Mouse (Mus musculus): ENCODE measurements around the gene Dnajc5g. TPM values are rescaled to one million over a fixed set of nuclear protein-coding genes. Genes with fewer than 3 reads are reported as not detected.

The Dnajc5g gene
- polyA plus RNA-seq, 1 experiment from 2014 or later, result not detected

- Histone ChIP-seq H3K27ac (ENCODE audit: low read length) (no peak overlapping the region), H3K36me3 (ENCODE audit: insufficient read depth, low read length) (peaks cover 8% of the 10 kb centered on the region; the same call in 1 of the 2 replicates), H3K4me3 (ENCODE audit: low read length) (peak overlapping the region; percentile 32), H3K9me3 (ENCODE audit: low read length) (no peaks in the 10 kb centered on the region), H3K27me3 (ENCODE audit: insufficient read depth, low read length) (peaks cover 61% of the 10 kb centered on the region), H3K9ac (replicated peaks; ENCODE audit: low read length) (no peak overlapping the region), H3K4me2 (replicated peaks; ENCODE audit: low read depth, low read length) (peak overlapping the region; percentile 52), H3K4me1 (ENCODE audit: insufficient read depth, low read length) (peaks cover 15% of the 10 kb centered on the region)
- 1% methylated on average over 13 of the region's 13 CpGs for WGBS
- no peak for ATAC-seq (ENCODE audit: low FRiP score, low TSS enrichment)
These were observed 31.6 kb downstream of the Dnajc5g start for GRCm38 (mm10) chr5:31137658-31138057.

GRCm38 (mm10) chr5:31138241-31138967 is 32.3 kb downstream of the Dnajc5g start, which contains the start of gene Ucn:
Gene Ucn (minus strand): TSS chr5:31138829.
- peak; percentile 27 for ATAC-seq (ENCODE audit: low FRiP score, low TSS enrichment)

GRCm38 (mm10) chr5:31138968-31139425 is 32.9 kb downstream of the Dnajc5g start:
- H3K4me3 ChIP-seq (ENCODE audit: low read length), result no peak overlapping the region
- H3K27me3 ChIP-seq (ENCODE audit: insufficient read depth, low read length), result peaks cover 56% of the 10 kb centered on the region
- ATAC-seq (ENCODE audit: low FRiP score, low TSS enrichment), result no peak

More at GRCm38 (mm10) chr5:31138241-31138967, 32.3 kb downstream of the Dnajc5g start, which contains the start of gene Ucn:
- WGBS, result under 1% methylated on average over 52 of the region's 52 CpGs
- H3K4me3 ChIP-seq (ENCODE audit: low read length), result peak within 1 kb of the TSS; percentile 32
- H3K4me2 ChIP-seq (replicated peaks; ENCODE audit: low read depth, low read length), result peak within 1 kb of the TSS; percentile 52
- H3K27me3 ChIP-seq (ENCODE audit: insufficient read depth, low read length), result peaks cover 58% of the 10 kb centered on the region
- H3K9ac ChIP-seq (replicated peaks; ENCODE audit: low read length), result 0 out of 2 replicates have a peak within 1 kb of the TSS, but pooled peaks have one; percentile 4
- peaks cover 15% of the 10 kb centered on the region for H3K4me1 ChIP-seq (ENCODE audit: insufficient read depth, low read length)
- no peaks in the 10 kb centered on the region for H3K9me3 ChIP-seq (ENCODE audit: low read length)
- no peak within 1 kb of the TSS for H3K27ac ChIP-seq (ENCODE audit: low read length)
- peaks cover 11% of the 10 kb centered on the region for H3K36me3 ChIP-seq (ENCODE audit: insufficient read depth, low read length)

GRCm38 (mm10) chr5:31149781-31150180 is 43.7 kb downstream of the Dnajc5g start:
- no peak for ATAC-seq (ENCODE audit: low FRiP score, low TSS enrichment)
- Histone ChIP-seq H3K9me3 (ENCODE audit: low read length) (no peaks in the 10 kb centered on the region), H3K9ac (replicated peaks; ENCODE audit: low read length) (no peak overlapping the region), H3K4me1 (ENCODE audit: insufficient read depth, low read length) (peaks cover 11% of the 10 kb centered on the region), H3K36me3 (ENCODE audit: insufficient read depth, low read length) (peaks cover 5% of the 10 kb centered on the region), H3K27ac (ENCODE audit: low read length) (no peak overlapping the region), H3K4me2 (replicated peaks; ENCODE audit: low read depth, low read length) (no peak overlapping the region), H3K4me3 (ENCODE audit: low read length) (no peak overlapping the region), H3K27me3 (ENCODE audit: insufficient read depth, low read length) (no peaks in the 10 kb centered on the region)
- 93% methylated on average over 4 of the region's 4 CpGs for WGBS

More at GRCm38 (mm10) chr5:31138968-31139425, 32.9 kb downstream of the Dnajc5g start:
- Histone ChIP-seq H3K4me2 (replicated peaks; ENCODE audit: low read depth, low read length) (peak overlapping the region; percentile 52; the same call in 1 of the 2 replicates), H3K36me3 (ENCODE audit: insufficient read depth, low read length) (peaks cover 12% of the 10 kb centered on the region), H3K9me3 (ENCODE audit: low read length) (no peaks in the 10 kb centered on the region), H3K27ac (ENCODE audit: low read length) (no peak overlapping the region), H3K9ac (replicated peaks; ENCODE audit: low read length) (no peak overlapping the region), H3K4me1 (ENCODE audit: insufficient read depth, low read length) (peaks cover 15% of the 10 kb centered on the region)
- 5% methylated on average over 9 of the region's 9 CpGs for WGBS

GRCm38 (mm10) chr5:31151746-31152145 is 45.7 kb downstream of the Dnajc5g start:
- Histone ChIP-seq H3K27ac (ENCODE audit: low read length) (no peak overlapping the region), H3K27me3 (ENCODE audit: insufficient read depth, low read length) (no peaks in the 10 kb centered on the region), H3K4me2 (replicated peaks; ENCODE audit: low read depth, low read length) (no peak overlapping the region), H3K4me1 (ENCODE audit: insufficient read depth, low read length) (peaks cover 13% of the 10 kb centered on the region), H3K4me3 (ENCODE audit: low read length) (no peak overlapping the region), H3K36me3 (ENCODE audit: insufficient read depth, low read length) (peaks cover under 1% of the 10 kb centered on the region), H3K9me3 (ENCODE audit: low read length) (no peaks in the 10 kb centered on the region), H3K9ac (replicated peaks; ENCODE audit: low read length) (no peak overlapping the region)
- WGBS, result 93% methylated on average over 3 of the region's 3 CpGs
- ATAC-seq (ENCODE audit: low FRiP score, low TSS enrichment), result no peak

- Histone ChIP-seq H3K9ac (replicated peaks; ENCODE audit: low read length) (peak overlapping the region; percentile 75), H3K27me3 (ENCODE audit: insufficient read depth, low read length) (no peaks in the 10 kb centered on the region), H3K9me3 (ENCODE audit: low read length) (no peaks in the 10 kb centered on the region), H3K27ac (ENCODE audit: low read length) (peak overlapping the region; percentile 11; the same call in 1 of the 2 replicates), H3K4me3 (ENCODE audit: low read length) (peak overlapping the region; percentile 68), H3K4me1 (ENCODE audit: insufficient read depth, low read length) (peaks cover 13% of the 10 kb centered on the region), H3K4me2 (replicated peaks; ENCODE audit: low read depth, low read length) (peak overlapping the region; percentile 93), H3K36me3 (ENCODE audit: insufficient read depth, low read length) (peaks cover 18% of the 10 kb centered on the region)
- WGBS, result 17% methylated on average over 6 of the region's 6 CpGs
- ATAC-seq (ENCODE audit: low FRiP score, low TSS enrichment), result peak; percentile 25; the same call in 1 of the 2 replicates
These were observed 47.5 kb downstream of the Dnajc5g start for GRCm38 (mm10) chr5:31153516-31154151.

- Histone ChIP-seq H3K27ac (ENCODE audit: low read length) (peak within 1 kb of the TSS; percentile 61), H3K9me3 (ENCODE audit: low read length) (no peaks in the 10 kb centered on the region), H3K27me3 (ENCODE audit: insufficient read depth, low read length) (no peaks in the 10 kb centered on the region), H3K4me2 (replicated peaks; ENCODE audit: low read depth, low read length) (peak within 1 kb of the TSS; percentile 93), H3K4me1 (ENCODE audit: insufficient read depth, low read length) (peaks cover 13% of the 10 kb centered on the region), H3K4me3 (ENCODE audit: low read length) (peak within 1 kb of the TSS; percentile 68), H3K36me3 (ENCODE audit: insufficient read depth, low read length) (peaks cover 24% of the 10 kb centered on the region), H3K9ac (replicated peaks; ENCODE audit: low read length) (peak within 1 kb of the TSS; percentile 75)
- peak; percentile 96 for ATAC-seq (ENCODE audit: low FRiP score, low TSS enrichment)
- WGBS, result under 1% methylated on average over 19 of the region's 19 CpGs
These were observed 48.1 kb downstream of the Dnajc5g start, which contains the start of gene Mpv17 for GRCm38 (mm10) chr5:31154152-31154553. Gene Mpv17 (minus strand): TSS chr5:31154251.

Other genes with a start within 250 kb of the Dnajc5g start
- 96.8 and 98.3 TPM in 2 replicates for gene Tmem214, start 238.3 kb upstream of the Dnajc5g start, polyA plus RNA-seq (2015; fragmentation: Nextera tagmentation; extraction: Ambion mirVana)
- gene Agbl5, start 217.6 kb upstream of the Dnajc5g start, polyA plus RNA-seq (2015; fragmentation: Nextera tagmentation; extraction: Ambion mirVana), result 23.9 and 27.1 TPM in 2 replicates
- 457 and 467 TPM in 2 replicates for gene Ost4, start 198.5 kb upstream of the Dnajc5g start, polyA plus RNA-seq (2015; fragmentation: Nextera tagmentation; extraction: Ambion mirVana)
- gene Emilin1, start 192.9 kb upstream of the Dnajc5g start, polyA plus RNA-seq (2015; fragmentation: Nextera tagmentation; extraction: Ambion mirVana), result 335 and 366 TPM in 2 replicates
- gene Khk, start 184.9 kb upstream of the Dnajc5g start, polyA plus RNA-seq (2015; fragmentation: Nextera tagmentation; extraction: Ambion mirVana), result 38.8 and 41.4 TPM in 2 replicates
- 17.9 and 20.3 TPM in 2 replicates for gene Cgref1, start 160.7 kb upstream of the Dnajc5g start, polyA plus RNA-seq (2015; fragmentation: Nextera tagmentation; extraction: Ambion mirVana)
- 172 TPM in 2 replicates for gene Preb, start 145.9 kb upstream of the Dnajc5g start, polyA plus RNA-seq (2015; fragmentation: Nextera tagmentation; extraction: Ambion mirVana)
- 1.9 and 2.2 TPM in 2 replicates for gene Tcf23, start 137.6 kb upstream of the Dnajc5g start, polyA plus RNA-seq (2015; fragmentation: Nextera tagmentation; extraction: Ambion mirVana)
- 158 and 163 TPM in 2 replicates for gene Atraid, start 58.0 kb upstream of the Dnajc5g start, polyA plus RNA-seq (2015; fragmentation: Nextera tagmentation; extraction: Ambion mirVana)
- 14.6 and 14.7 TPM in 2 replicates for gene Slc5a6, start 57.4 kb upstream of the Dnajc5g start, polyA plus RNA-seq (2015; fragmentation: Nextera tagmentation; extraction: Ambion mirVana)
- gene Cad, start 51.5 kb upstream of the Dnajc5g start, polyA plus RNA-seq (2015; fragmentation: Nextera tagmentation; extraction: Ambion mirVana), result 36.0 and 38.7 TPM in 2 replicates
- gene Slc30a3, start 2.0 kb downstream of the Dnajc5g start, polyA plus RNA-seq (2015; fragmentation: Nextera tagmentation; extraction: Ambion mirVana), result 3.4 and 4.5 TPM in 2 replicates
- gene Trim54, start 10.4 kb downstream of the Dnajc5g start, polyA plus RNA-seq (2015; fragmentation: Nextera tagmentation; extraction: Ambion mirVana), result 0.19 and 0.28 TPM in 2 replicates
- gene Ucn, start 32.5 kb downstream of the Dnajc5g start, polyA plus RNA-seq (2015; fragmentation: Nextera tagmentation; extraction: Ambion mirVana), result not detected in 2 replicates
- gene Mpv17, start 48.0 kb downstream of the Dnajc5g start, polyA plus RNA-seq (2015; fragmentation: Nextera tagmentation; extraction: Ambion mirVana), result 79.0 and 79.3 TPM in 2 replicates
- 1.9 and 2.1 TPM in 2 replicates for gene Gm29609, start 73.6 kb downstream of the Dnajc5g start, polyA plus RNA-seq (2015; fragmentation: Nextera tagmentation; extraction: Ambion mirVana)
- 82.8 and 99.0 TPM in 2 replicates for gene Gtf3c2, start 73.9 kb downstream of the Dnajc5g start, polyA plus RNA-seq (2015; fragmentation: Nextera tagmentation; extraction: Ambion mirVana)
- gene Snx17, start 86.9 kb downstream of the Dnajc5g start, polyA plus RNA-seq (2015; fragmentation: Nextera tagmentation; extraction: Ambion mirVana), result 151 and 165 TPM in 2 replicates
- gene Eif2b4, start 87.1 kb downstream of the Dnajc5g start, polyA plus RNA-seq (2015; fragmentation: Nextera tagmentation; extraction: Ambion mirVana), result 76.1 and 81.5 TPM in 2 replicates
- 9.9 and 10.9 TPM in 2 replicates for gene Zfp513, start 96.0 kb downstream of the Dnajc5g start, polyA plus RNA-seq (2015; fragmentation: Nextera tagmentation; extraction: Ambion mirVana)
- 138 and 139 TPM in 2 replicates for gene Ppm1g, start 114.4 kb downstream of the Dnajc5g start, polyA plus RNA-seq (2015; fragmentation: Nextera tagmentation; extraction: Ambion mirVana)
- gene Nrbp1, start 134.6 kb downstream of the Dnajc5g start, polyA plus RNA-seq (2015; fragmentation: Nextera tagmentation; extraction: Ambion mirVana), result 179 and 182 TPM in 2 replicates
- 0.52 TPM in 1 of 2 replicates, not detected in the other for gene Gm9970, start 134.9 kb downstream of the Dnajc5g start, polyA plus RNA-seq (2015; fragmentation: Nextera tagmentation; extraction: Ambion mirVana)
- gene Krtcap3, start 145.4 kb downstream of the Dnajc5g start, polyA plus RNA-seq (2015; fragmentation: Nextera tagmentation; extraction: Ambion mirVana), result 22.9 and 26.8 TPM in 2 replicates
- 39.7 and 40.6 TPM in 2 replicates for gene Ift172, start 184.8 kb downstream of the Dnajc5g start, polyA plus RNA-seq (2015; fragmentation: Nextera tagmentation; extraction: Ambion mirVana)
- gene Fndc4, start 189.8 kb downstream of the Dnajc5g start, polyA plus RNA-seq (2015; fragmentation: Nextera tagmentation; extraction: Ambion mirVana), result 42.5 and 46.1 TPM in 2 replicates
- gene Gckr, start 191.2 kb downstream of the Dnajc5g start, polyA plus RNA-seq (2015; fragmentation: Nextera tagmentation; extraction: Ambion mirVana), result 0.24 and 0.45 TPM in 2 replicates